ENCODE assay signal across 7 mouse cellular contexts in genomic region chr5:72647958-72648595, GRCm38 (mm10). TPM values are rescaled to one million over a fixed set of nuclear protein-coding genes. Genes with fewer than 3 reads are reported as not detected.
DNase-seq lines count a peak whose midpoint lies in the region; ATAC-seq and TF ChIP-seq lines count a peak whose summit lies in the region.

No protein-coding gene starts in this region.

- peak overlapping the region; percentile 92 for H3K4me2 ChIP-seq in forebrain, embryonic 11.5 days (ENCODE audit: low read depth, low read length, severe bottlenecking)
- H3K4me2 ChIP-seq in limb, embryonic 13.5 days (replicated peaks): peak overlapping the region; percentile 88

- peak overlapping the region; percentile 63 for H3K4me3 ChIP-seq in thymus, adult 2 months (ENCODE audit: control insufficient read depth, insufficient read depth, low read length)
- peak overlapping the region; percentile 35 for H3K4me3 ChIP-seq in forebrain, embryonic 11.5 days (ENCODE audit: low read depth, low read length)
- H3K4me3 ChIP-seq in limb, embryonic 13.5 days: peak overlapping the region; percentile 53

- no peaks in the 10 kb centered on the region for H3K36me3 ChIP-seq in thymus, adult 2 months (ENCODE audit: control insufficient read depth, insufficient read depth, low read length)
- no peaks in the 10 kb centered on the region for H3K36me3 ChIP-seq in forebrain, embryonic 11.5 days (ENCODE audit: control insufficient read depth, insufficient read depth, low read length)
- no peaks in the 10 kb centered on the region for H3K36me3 ChIP-seq in limb, embryonic 13.5 days

- H3K4me1 ChIP-seq in thymus, adult 2 months (replicated peaks; ENCODE audit: control insufficient read depth, insufficient read depth, low read length): peaks cover 19% of the 10 kb centered on the region
- 0 out of 2 replicates have a peak, but pooled peaks cover 2% of the 10 kb centered on the region for H3K4me1 ChIP-seq in forebrain, embryonic 11.5 days (replicated peaks; ENCODE audit: control insufficient read depth, insufficient read depth, low read length)
- peaks cover 10% of the 10 kb centered on the region for H3K4me1 ChIP-seq in limb, embryonic 13.5 days

- H3K27me3 ChIP-seq in thymus, adult 2 months (ENCODE audit: control insufficient read depth, insufficient read depth, low read length): no peaks in the 10 kb centered on the region
- H3K27me3 ChIP-seq in forebrain, embryonic 11.5 days (ENCODE audit: control insufficient read depth, insufficient read depth, low read length): peaks cover 12% of the 10 kb centered on the region
- H3K27me3 ChIP-seq in limb, embryonic 13.5 days: peaks cover 48% of the 10 kb centered on the region

- H3K9me3 ChIP-seq in forebrain, embryonic 11.5 days (ENCODE audit: control insufficient read depth, low read length): no peaks in the 10 kb centered on the region
- no peaks in the 10 kb centered on the region for H3K9me3 ChIP-seq in limb, embryonic 13.5 days

- peak; percentile 67 for ATAC-seq in forebrain, embryonic 11.5 days (replicated peaks; ENCODE audit: low FRiP score)
- ATAC-seq in limb, embryonic 13.5 days (ENCODE audit: low FRiP score, low read depth): peak; percentile 51

- no peak for TF ChIP-seq CTCF in thymus, adult 2 months (IDR thresholded peaks at IDR 0.05; ENCODE audit: borderline replicate concordance, control insufficient read depth, extremely low read depth, insufficient read depth, low read length, poor library complexity)

- DNase-seq in thymus, adult 2 months: peak; percentile 11
- no peak for DNase-seq in thymus, postnatal 0 days (ENCODE audit: low spot score)
- DNase-seq in forebrain, embryonic 11.5 days (ENCODE audit: low spot score): no peak
- DNase-seq in neural tube, embryonic 10.5 days (ENCODE audit: extremely low spot score, low spot score): peak; percentile 30
- no peak for DNase-seq in T-cell, adult 2 months (ENCODE audit: low spot score)
- no peak for DNase-seq in adrenal gland, postnatal 36 days

- no peak overlapping the region for H3K27ac ChIP-seq in thymus, adult 2 months (ENCODE audit: control insufficient read depth, insufficient read depth, low read length)
- H3K27ac ChIP-seq in forebrain, embryonic 11.5 days (ENCODE audit: low read depth, low read length): no peak overlapping the region
- H3K27ac ChIP-seq in limb, embryonic 13.5 days: no peak overlapping the region

- 19% methylated on average over 18 of the region's 18 CpGs for WGBS in thymus, adult 2 months
- 7% methylated on average over 18 of the region's 18 CpGs for WGBS in forebrain, embryonic 11.5 days
- whole genome bisulfite sequencing in limb, embryonic 13.5 days: 7% methylated on average over 18 of the region's 18 CpGs

- TF ChIP-seq POLR2A in thymus, adult 2 months (IDR thresholded peaks at IDR 0.05; ENCODE audit: control insufficient read depth, extremely low read depth, insufficient read depth, low read length, poor library complexity): no peak

- peak overlapping the region; percentile 32; the same call in 1 of the 2 replicates for H3K9ac ChIP-seq in forebrain, embryonic 11.5 days (ENCODE audit: low read length)
- peak overlapping the region; percentile 61; the same call in 1 of the 2 replicates for H3K9ac ChIP-seq in limb, embryonic 13.5 days

RNA-seq across cellular contexts. Expression of gene Nipal1, which starts 0.5 kb away (rescaled TPM):
- 1.6 and 1.7 TPM in 2 replicates for polyA plus RNA-seq in thymus, adult 2 months (2012; rRNA removed)
- polyA plus RNA-seq in thymus, postnatal 0 days (2015; fragmentation: Nextera tagmentation; extraction: Ambion mirVana): 5.0 and 8.4 TPM in 2 replicates
- polyA plus RNA-seq in forebrain, embryonic 11.5 days (2014; fragmentation: Nextera tagmentation; extraction: Ambion mirVana): 0.20 and 1.1 TPM in 2 replicates
- polyA plus RNA-seq in limb, embryonic 13.5 days (2015; fragmentation: Nextera tagmentation; extraction: Ambion mirVana): 3.7 and 4.0 TPM in 2 replicates
- under 1 TPM; 0.53 to 0.79 TPM for total RNA-seq in adrenal gland, postnatal 36 days (2021)

RNA-seq across cellular contexts. Expression of gene Cnga1, which starts 4.0 kb away (rescaled TPM):
- polyA plus RNA-seq in thymus, adult 2 months (2012; rRNA removed): 1.4 and 1.6 TPM in 2 replicates
- 2.0 and 2.1 TPM in 2 replicates for polyA plus RNA-seq in thymus, postnatal 0 days (2015; fragmentation: Nextera tagmentation; extraction: Ambion mirVana)
- not detected in 2 replicates for polyA plus RNA-seq in forebrain, embryonic 11.5 days (2014; fragmentation: Nextera tagmentation; extraction: Ambion mirVana)
- polyA plus RNA-seq in limb, embryonic 13.5 days (2015; fragmentation: Nextera tagmentation; extraction: Ambion mirVana): not detected in 2 replicates
- not detected for total RNA-seq in adrenal gland, postnatal 36 days (2021)

Comparison
In these comparisons a context has a peak if more than half of its experiments do, and no peak if none do; other contexts are left out.
1. DNase-seq: peak in thymus, adult 2 months (single experiment) and neural tube, embryonic 10.5 days (single experiment); none in thymus, postnatal 0 days (single experiment), forebrain, embryonic 11.5 days (single experiment), T-cell, adult 2 months (single experiment) and adrenal gland, postnatal 36 days (0 of 2).
2. Peak in every context shown above with its lines, with median percentiles within 50 percentile points of each other: H3K4me3 ChIP-seq.